Mouse (Mus musculus): ENCODE results near the gene Irf2bpl.

DNA sequence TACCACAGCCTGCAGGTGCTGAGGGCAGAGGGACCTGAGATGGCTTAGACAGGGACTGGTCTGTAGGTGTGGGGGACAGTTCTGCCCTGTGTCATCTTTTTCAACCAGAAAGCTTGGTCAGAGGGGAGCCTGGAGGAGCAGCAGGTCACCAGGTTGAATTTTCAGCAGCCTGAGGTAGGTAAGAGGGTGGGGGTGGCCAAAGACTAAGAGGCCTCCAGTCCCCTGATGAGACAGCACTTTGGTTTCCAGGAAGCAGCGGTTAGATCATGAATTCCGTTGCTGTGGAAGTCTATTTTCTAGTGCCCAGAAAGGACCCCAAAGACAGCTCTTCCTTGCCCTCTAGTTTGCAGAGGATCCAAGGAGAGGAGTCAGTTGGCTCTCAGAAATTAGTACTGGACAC, 29.8 kb upstream of the Irf2bpl start:
- TF ChIP-seq MAX (IDR thresholded peaks at IDR 0.05; ENCODE audit: low read length) (no peak), USF1 (IDR thresholded peaks at IDR 0.05; ENCODE audit: low read depth, low read length) (no peak)

Measured in MEL (cell line).